Mouse (Mus musculus) neutrophil, adult 65 days (primary cell): Measurements from ENCODE around the gene Col4a1. TPM values are rescaled to one million over a fixed set of nuclear protein-coding genes. Genes with fewer than 3 reads are reported as not detected.

ENCODE experiments used
- total RNA-seq: library from RNA; stranded (reverse); gene quantifications from 2 replicates; pipeline ENCODE4 v1.2.4, GENCODE M21; 2023

Col4a1 gene
- total RNA-seq: 0.54 and 1.4 TPM in 2 replicates

DNA sequence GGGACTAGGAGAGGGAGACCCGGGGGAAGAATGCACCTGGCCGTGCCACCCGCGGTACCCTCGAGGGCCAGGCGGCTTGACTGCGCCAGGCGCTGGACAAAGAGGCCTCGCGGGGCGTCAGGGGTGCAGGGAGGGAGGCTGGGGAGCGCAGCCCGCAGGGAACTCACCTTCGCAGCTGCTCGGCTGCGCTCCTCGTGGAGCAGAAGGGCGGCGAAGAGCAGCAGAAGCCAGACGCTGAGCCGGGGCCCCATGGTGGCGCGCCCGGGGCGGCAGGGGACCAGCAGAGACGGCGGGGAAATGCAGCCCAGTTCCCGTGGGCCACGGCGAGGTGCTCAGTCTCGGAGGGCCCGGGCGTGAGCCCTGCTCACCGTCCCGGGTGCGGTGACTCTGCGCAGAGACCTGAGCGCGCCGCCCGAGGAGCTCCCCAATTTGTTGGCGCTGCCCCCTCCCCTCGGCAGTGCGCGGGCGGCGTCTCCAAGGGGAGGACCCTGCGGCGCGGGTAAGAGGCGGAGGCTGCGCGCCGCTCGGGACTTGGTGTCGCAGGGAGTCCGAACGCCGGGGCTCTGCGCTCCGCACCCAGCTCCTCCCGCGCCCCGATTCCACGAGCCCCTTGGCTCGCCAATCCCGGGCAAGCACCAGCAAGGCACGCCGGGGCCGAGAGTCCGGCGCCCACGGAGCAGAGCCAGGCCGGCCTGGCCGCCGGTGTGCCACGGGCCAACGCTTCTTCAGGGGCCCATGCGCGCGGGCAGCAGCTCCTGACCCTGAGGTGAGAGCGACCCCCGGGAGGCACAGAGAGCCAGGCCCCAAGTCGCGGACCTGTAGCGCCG lies at the start of gene Col4a1, which contains the start of gene Col4a2:
Col4a1 (minus strand) TSS at position 478 of the 827 bp plus-strand sequence.
Col4a2 (plus strand) TSS at position 457 of the 827 bp plus-strand sequence.

Other genes with a start within 250 kb of the Col4a1 start
- gene Col4a2, start within 50 bp of the Col4a1 start, total RNA-seq: 0.20 and 0.54 TPM in 2 replicates
- 64.9 and 67.3 TPM in 2 replicates for gene Rab20, start 165.9 kb upstream of the Col4a1 start, total RNA-seq
- 36.4 and 38.9 TPM in 2 replicates for gene Naxd, start 184.7 kb upstream of the Col4a1 start, total RNA-seq
- 14.6 and 25.1 TPM in 2 replicates for gene Cars2, start 238.0 kb upstream of the Col4a1 start, total RNA-seq
- gene Ing1, start 242.7 kb upstream of the Col4a1 start, total RNA-seq: 55.6 and 56.3 TPM in 2 replicates